Mouse (Mus musculus): ENCODE data around the gene Glrx2. TPM values are rescaled to one million over a fixed set of nuclear protein-coding genes. Genes with fewer than 3 reads are reported as not detected.

Gene Glrx2
- polyA plus RNA-seq, 1 experiment from 2014 or later: 79.4 TPM

GRCm38 (mm10) chr1:143708361-143708760, 7.8 kb upstream of the Glrx2 start:
- DNase-seq (ENCODE audit: low spot score) (no peak), ATAC-seq (ENCODE audit: insufficient number of reproducible peaks, low FRiP score, low TSS enrichment, low read depth) (no peak)
- Histone ChIP-seq H3K4me2 (ENCODE audit: low read depth, severe bottlenecking) (no peak overlapping the region), H3K4me1 (ENCODE audit: control insufficient read depth, insufficient read depth, low read length) (no peaks in the 10 kb centered on the region), H3K9me3 (ENCODE audit: control insufficient read depth, low read length) (no peaks in the 10 kb centered on the region), H3K9ac (ENCODE audit: low read length) (no peak overlapping the region), H3K4me3 (ENCODE audit: low read depth, low read length) (no peak overlapping the region), H3K27ac (replicated peaks; ENCODE audit: low read depth, low read length) (no peak overlapping the region), H3K27me3 (ENCODE audit: control insufficient read depth, insufficient read depth, low read length) (no peaks in the 10 kb centered on the region), H3K36me3 (ENCODE audit: control insufficient read depth, insufficient read depth, low read length) (no peaks in the 10 kb centered on the region)
- 79% methylated on average over 6 of the region's 6 CpGs for WGBS

GRCm38 (mm10) chr1:143709966-143710626, 6.0 kb upstream of the Glrx2 start:
- Histone ChIP-seq H3K4me2 (ENCODE audit: low read depth, severe bottlenecking) (no peak overlapping the region), H3K9ac (ENCODE audit: low read length) (no peak overlapping the region), H3K4me1 (ENCODE audit: control insufficient read depth, insufficient read depth, low read length) (no peaks in the 10 kb centered on the region), H3K4me3 (ENCODE audit: low read depth, low read length) (no peak overlapping the region), H3K27ac (replicated peaks; ENCODE audit: low read depth, low read length) (no peak overlapping the region), H3K9me3 (ENCODE audit: control insufficient read depth, low read length) (no peaks in the 10 kb centered on the region), H3K27me3 (ENCODE audit: control insufficient read depth, insufficient read depth, low read length) (no peaks in the 10 kb centered on the region), H3K36me3 (ENCODE audit: control insufficient read depth, insufficient read depth, low read length) (no peaks in the 10 kb centered on the region)
- WGBS: 56% methylated on average over 7 of the region's 7 CpGs
- DNase-seq (ENCODE audit: low spot score): peak; percentile 23
- 0 out of 2 replicates have a peak, but pooled peaks have one; percentile 26 for ATAC-seq (ENCODE audit: insufficient number of reproducible peaks, low FRiP score, low TSS enrichment, low read depth)

- H3K4me1 ChIP-seq (ENCODE audit: control insufficient read depth, insufficient read depth, low read length): no peaks in the 10 kb centered on the region
- H3K27ac ChIP-seq (replicated peaks; ENCODE audit: low read depth, low read length): no peak overlapping the region
- WGBS: 81% methylated on average over 5 of the region's 5 CpGs
- no peak overlapping the region for H3K4me3 ChIP-seq (ENCODE audit: low read depth, low read length)
- DNase-seq (ENCODE audit: low spot score) (no peak), ATAC-seq (ENCODE audit: insufficient number of reproducible peaks, low FRiP score, low TSS enrichment, low read depth) (no peak)
- H3K9me3 ChIP-seq (ENCODE audit: control insufficient read depth, low read length): no peaks in the 10 kb centered on the region
- H3K4me2 ChIP-seq (ENCODE audit: low read depth, severe bottlenecking): no peak overlapping the region
- no peaks in the 10 kb centered on the region for H3K27me3 ChIP-seq (ENCODE audit: control insufficient read depth, insufficient read depth, low read length)
- no peaks in the 10 kb centered on the region for H3K36me3 ChIP-seq (ENCODE audit: control insufficient read depth, insufficient read depth, low read length)
- no peak overlapping the region for H3K9ac ChIP-seq (ENCODE audit: low read length)
These were observed 5.5 kb upstream of the Glrx2 start for GRCm38 (mm10) chr1:143710627-143710976.

GRCm38 (mm10) chr1:143724456-143725064, 8.4 kb downstream of the Glrx2 start:
- no peak overlapping the region for H3K9ac ChIP-seq (ENCODE audit: low read length)
- DNase-seq (ENCODE audit: low spot score) (no peak), ATAC-seq (ENCODE audit: insufficient number of reproducible peaks, low FRiP score, low TSS enrichment, low read depth) (no peak)
- H3K9me3 ChIP-seq (ENCODE audit: control insufficient read depth, low read length): no peaks in the 10 kb centered on the region
- 86% methylated on average over 5 of the region's 5 CpGs for WGBS
- H3K4me2 ChIP-seq (ENCODE audit: low read depth, severe bottlenecking): no peak overlapping the region
- no peaks in the 10 kb centered on the region for H3K27me3 ChIP-seq (ENCODE audit: control insufficient read depth, insufficient read depth, low read length)
- no peak overlapping the region for H3K27ac ChIP-seq (replicated peaks; ENCODE audit: low read depth, low read length)
- no peak overlapping the region for H3K4me3 ChIP-seq (ENCODE audit: low read depth, low read length)
- no peaks in the 10 kb centered on the region for H3K36me3 ChIP-seq (ENCODE audit: control insufficient read depth, insufficient read depth, low read length)
- no peaks in the 10 kb centered on the region for H3K4me1 ChIP-seq (ENCODE audit: control insufficient read depth, insufficient read depth, low read length)

- ATAC-seq (ENCODE audit: insufficient number of reproducible peaks, low FRiP score, low TSS enrichment, low read depth): no peak
- no peak overlapping the region for H3K9ac ChIP-seq (ENCODE audit: low read length)
- H3K4me2 ChIP-seq (ENCODE audit: low read depth, severe bottlenecking): no peak overlapping the region
- no peaks in the 10 kb centered on the region for H3K4me1 ChIP-seq (ENCODE audit: control insufficient read depth, insufficient read depth, low read length)
- no peak overlapping the region for H3K27ac ChIP-seq (replicated peaks; ENCODE audit: low read depth, low read length)
- DNase-seq (ENCODE audit: low spot score): no peak
- H3K4me3 ChIP-seq (ENCODE audit: low read depth, low read length): no peak overlapping the region
- whole genome bisulfite sequencing: 80% methylated on average over 9 of the region's 9 CpGs
- H3K27me3 ChIP-seq (ENCODE audit: control insufficient read depth, insufficient read depth, low read length): no peaks in the 10 kb centered on the region
- no peaks in the 10 kb centered on the region for H3K9me3 ChIP-seq (ENCODE audit: control insufficient read depth, low read length)
- no peaks in the 10 kb centered on the region for H3K36me3 ChIP-seq (ENCODE audit: control insufficient read depth, insufficient read depth, low read length)
These were observed 11.7 kb downstream of the Glrx2 start for GRCm38 (mm10) chr1:143727701-143728445.

GRCm38 (mm10) chr1:143730899-143731298, 14.8 kb downstream of the Glrx2 start:
- Histone ChIP-seq H3K27me3 (ENCODE audit: control insufficient read depth, insufficient read depth, low read length) (no peaks in the 10 kb centered on the region), H3K4me3 (ENCODE audit: low read depth, low read length) (no peak overlapping the region), H3K4me2 (ENCODE audit: low read depth, severe bottlenecking) (no peak overlapping the region), H3K36me3 (ENCODE audit: control insufficient read depth, insufficient read depth, low read length) (no peaks in the 10 kb centered on the region), H3K9ac (ENCODE audit: low read length) (no peak overlapping the region), H3K4me1 (ENCODE audit: control insufficient read depth, insufficient read depth, low read length) (no peaks in the 10 kb centered on the region), H3K9me3 (ENCODE audit: control insufficient read depth, low read length) (no peaks in the 10 kb centered on the region), H3K27ac (replicated peaks; ENCODE audit: low read depth, low read length) (no peak overlapping the region)
- 81% methylated on average over 2 of the region's 2 CpGs for WGBS
- peak; percentile 30 for DNase-seq (ENCODE audit: low spot score)
- no peak for ATAC-seq (ENCODE audit: insufficient number of reproducible peaks, low FRiP score, low TSS enrichment, low read depth)

- Histone ChIP-seq H3K27ac (replicated peaks; ENCODE audit: low read depth, low read length) (no peak overlapping the region), H3K4me2 (ENCODE audit: low read depth, severe bottlenecking) (no peak overlapping the region), H3K4me3 (ENCODE audit: low read depth, low read length) (no peak overlapping the region), H3K36me3 (ENCODE audit: control insufficient read depth, insufficient read depth, low read length) (no peaks in the 10 kb centered on the region), H3K9ac (ENCODE audit: low read length) (no peak overlapping the region), H3K27me3 (ENCODE audit: control insufficient read depth, insufficient read depth, low read length) (no peaks in the 10 kb centered on the region), H3K9me3 (ENCODE audit: control insufficient read depth, low read length) (no peaks in the 10 kb centered on the region), H3K4me1 (ENCODE audit: control insufficient read depth, insufficient read depth, low read length) (no peaks in the 10 kb centered on the region)
- no peak for ATAC-seq (ENCODE audit: insufficient number of reproducible peaks, low FRiP score, low TSS enrichment, low read depth)
- WGBS: 57% methylated on average over 4 of the region's 4 CpGs
- DNase-seq (ENCODE audit: low spot score): no peak
These were observed 15.6 kb downstream of the Glrx2 start for GRCm38 (mm10) chr1:143731691-143732090.

- H3K9me3 ChIP-seq (ENCODE audit: control insufficient read depth, low read length): no peaks in the 10 kb centered on the region
- WGBS: 78% methylated on average over 5 of the region's 5 CpGs
- H3K4me2 ChIP-seq (ENCODE audit: low read depth, severe bottlenecking): no peak overlapping the region
- no peak for ATAC-seq (ENCODE audit: insufficient number of reproducible peaks, low FRiP score, low TSS enrichment, low read depth)
- no peak overlapping the region for H3K27ac ChIP-seq (replicated peaks; ENCODE audit: low read depth, low read length)
- no peaks in the 10 kb centered on the region for H3K27me3 ChIP-seq (ENCODE audit: control insufficient read depth, insufficient read depth, low read length)
- no peak overlapping the region for H3K9ac ChIP-seq (ENCODE audit: low read length)
- H3K4me3 ChIP-seq (ENCODE audit: low read depth, low read length): no peak overlapping the region
- DNase-seq (ENCODE audit: low spot score): no peak
- no peaks in the 10 kb centered on the region for H3K4me1 ChIP-seq (ENCODE audit: control insufficient read depth, insufficient read depth, low read length)
- H3K36me3 ChIP-seq (ENCODE audit: control insufficient read depth, insufficient read depth, low read length): no peaks in the 10 kb centered on the region
These were observed 17.8 kb downstream of the Glrx2 start for GRCm38 (mm10) chr1:143733914-143734410.
